Mouse (Mus musculus) kidney, postnatal 0 days (tissue): ENCODE measurements around the gene Psmd1. TPM values are rescaled to one million over a fixed set of nuclear protein-coding genes. Genes with fewer than 3 reads are reported as not detected.

Experiments
- ATAC-seq: fragments of 200-750 bp; cut with Nextera tagmentation; replicated peaks from 2 replicates; pipeline ENCODE4 v1.8.0; 2017; ENCODE audit warnings: low read depth, moderate number of reproducible peaks, moderate TSS enrichment, moderate library complexity; ENCODE audit not compliant: low FRiP score
- DNase-seq: peaks from one replicate; pipeline ENCODE4 v3.0.0-alpha.2; 2016; ENCODE audit warnings: low spot score
- H3K27ac ChIP-seq: fragments of 300-500 bp; sonication (generic); 2 replicates; pipeline ENCODE4 v1.5.1; 2014; ENCODE audit warnings: mild to moderate bottlenecking
- H3K27me3 ChIP-seq: fragments of 300-500 bp; sonication (generic); 2 replicates; pipeline ENCODE4 v1.6.1; 2014; ENCODE audit warnings: low read length, mixed read lengths; ENCODE audit not compliant: insufficient read depth
- H3K36me3 ChIP-seq: fragments of 300-500 bp; sonication (generic); 2 replicates; pipeline ENCODE4 v1.6.1; 2014; ENCODE audit warnings: low read length, mixed read lengths; ENCODE audit not compliant: insufficient read depth
- H3K4me1 ChIP-seq: fragments of 300-500 bp; sonication (generic); replicated peaks from 2 replicates; pipeline ENCODE4 v1.6.1; 2014; ENCODE audit warnings: antibody characterized with exemption, low read length, mixed read lengths; ENCODE audit not compliant: insufficient read depth
- H3K4me2 ChIP-seq: fragments of 300-500 bp; sonication (generic); 2 replicates; pipeline ENCODE4 v1.6.1; 2014; ENCODE audit warnings: mild to moderate bottlenecking, low read length, moderate library complexity, mixed read lengths
- H3K4me3 ChIP-seq: fragments of 300-500 bp; sonication (generic); replicated peaks from 2 replicates; pipeline ENCODE4 v1.5.1; 2014; ENCODE audit warnings: low read depth, low read length
- H3K9ac ChIP-seq: fragments of 300-500 bp; sonication (generic); 2 replicates; pipeline ENCODE4 v1.6.1; 2014; ENCODE audit warnings: low read depth, low read length
- H3K9me3 ChIP-seq: fragments of 300-500 bp; sonication (generic); replicated peaks from 2 replicates; pipeline ENCODE4 v1.6.1; 2016; ENCODE audit warnings: low read length, inconsistent platforms, mixed read lengths
- CTCF ChIP-seq: IDR thresholded peaks from 2 replicates; pipeline ENCODE4 v1.5.1; 2016; ENCODE audit warnings: antibody characterized with exemption, low read depth, mild to moderate bottlenecking, moderate library complexity
- WGBS: fragments of 180-500 bp; shearing (Covaris S2); extraction: QIAGEN DNeasy Blood & Tissue Kit; methylation state at CpG from one replicate; pipeline ENCODE4 v1.1.7; 2014; 5-methylcytosine and 5-hydroxymethylcytosine counted together
- polyA plus RNA-seq: library from polyadenylated mRNA; unstranded; fragments of >200 nt; fragmentation: Nextera tagmentation; extraction: Ambion mirVana; gene quantifications from 2 replicates; pipeline ENCODE4 v1.2.1, GENCODE M21; 2015

Psmd1 gene
- polyA plus RNA-seq, 1 experiment from 2014 or later: 123 TPM

- Histone ChIP-seq H3K4me1 (peaks cover 9% of the 10 kb centered on the region; the same call in 1 of the 2 replicates), H3K27ac (no peak within 1 kb of the TSS), H3K4me3 (peak within 1 kb of the TSS; percentile 49), H3K36me3 (no peaks in the 10 kb centered on the region), H3K9ac (peak within 1 kb of the TSS; percentile 58), H3K27me3 (peaks cover 8% of the 10 kb centered on the region; the same call in 1 of the 2 replicates), H3K9me3 (no peaks in the 10 kb centered on the region), H3K4me2 (peak within 1 kb of the TSS; percentile 98)
- ATAC-seq: peak; percentile 71
- peak; percentile 27 for DNase-seq
- TF ChIP-seq CTCF: no peak
- WGBS: under 1% methylated on average over 102 of the region's 110 CpGs
Measured at GRCm38 (mm10) chr1:86045848-86046805, 18.1 kb upstream of the Psmd1 start, which contains the start of gene 2810459M11Rik. Gene 2810459M11Rik (plus strand): TSS chr1:86045863.

GRCm38 (mm10) chr1:86046833-86047563 lies 17.2 kb upstream of the Psmd1 start:
- peak; percentile 6 for DNase-seq
- TF ChIP-seq CTCF: no peak

GRCm38 (mm10) chr1:86048231-86048630 lies 16.0 kb upstream of the Psmd1 start:
- Histone ChIP-seq H3K27ac (no peak overlapping the region), H3K4me2 (no peak overlapping the region), H3K4me3 (no peak overlapping the region), H3K36me3 (no peaks in the 10 kb centered on the region), H3K9me3 (no peaks in the 10 kb centered on the region), H3K4me1 (peaks cover 9% of the 10 kb centered on the region; the same call in 1 of the 2 replicates), H3K27me3 (peaks cover 8% of the 10 kb centered on the region; the same call in 1 of the 2 replicates), H3K9ac (no peak overlapping the region)
- TF ChIP-seq CTCF: no peak
- 87% methylated on average over 4 of the region's 4 CpGs for WGBS
- DNase-seq (no peak), ATAC-seq (no peak)

More at GRCm38 (mm10) chr1:86046833-86047563, 17.2 kb upstream of the Psmd1 start:
- no peaks in the 10 kb centered on the region for H3K9me3 ChIP-seq
- peak overlapping the region; percentile 49; the same call in 1 of the 2 replicates for H3K4me3 ChIP-seq
- H3K36me3 ChIP-seq: no peaks in the 10 kb centered on the region
- H3K9ac ChIP-seq: 0 out of 2 replicates have a peak overlapping the region, but pooled peaks have one; percentile 58
- H3K4me1 ChIP-seq: peaks cover 9% of the 10 kb centered on the region; the same call in 1 of the 2 replicates
- no peak for ATAC-seq
- no peak overlapping the region for H3K27ac ChIP-seq
- H3K4me2 ChIP-seq: peak overlapping the region; percentile 98
- WGBS: 12% methylated on average over 24 of the region's 24 CpGs
- H3K27me3 ChIP-seq: peaks cover 8% of the 10 kb centered on the region; the same call in 1 of the 2 replicates

- Histone ChIP-seq H3K27me3 (peaks cover 8% of the 10 kb centered on the region; the same call in 1 of the 2 replicates), H3K4me2 (no peak overlapping the region), H3K4me1 (peaks cover 9% of the 10 kb centered on the region; the same call in 1 of the 2 replicates), H3K9ac (no peak overlapping the region), H3K4me3 (no peak overlapping the region), H3K27ac (no peak overlapping the region), H3K9me3 (no peaks in the 10 kb centered on the region), H3K36me3 (no peaks in the 10 kb centered on the region)
- TF ChIP-seq CTCF: no peak
- ATAC-seq (no peak), DNase-seq (no peak)
- WGBS: 90% methylated on average over 3 of the region's 3 CpGs
Measured at GRCm38 (mm10) chr1:86048744-86049143, 15.4 kb upstream of the Psmd1 start.

- Histone ChIP-seq H3K27me3 (no peaks in the 10 kb centered on the region), H3K9ac (no peak overlapping the region), H3K9me3 (no peaks in the 10 kb centered on the region), H3K4me1 (no peaks in the 10 kb centered on the region), H3K36me3 (no peaks in the 10 kb centered on the region), H3K4me2 (no peak overlapping the region), H3K4me3 (no peak overlapping the region), H3K27ac (no peak overlapping the region)
- no peak for ATAC-seq
- WGBS: 80% methylated on average over 12 of the region's 12 CpGs
- DNase-seq: no peak
- TF ChIP-seq CTCF: no peak
Measured at GRCm38 (mm10) chr1:86053198-86053921, 10.8 kb upstream of the Psmd1 start.

- Histone ChIP-seq H3K4me3 (no peak overlapping the region), H3K27ac (no peak overlapping the region), H3K4me2 (no peak overlapping the region), H3K9me3 (no peaks in the 10 kb centered on the region), H3K4me1 (no peaks in the 10 kb centered on the region), H3K9ac (no peak overlapping the region), H3K36me3 (no peaks in the 10 kb centered on the region), H3K27me3 (no peaks in the 10 kb centered on the region)
- ATAC-seq (no peak), DNase-seq (no peak)
- TF ChIP-seq CTCF: no peak
- WGBS: 50% methylated on average over 3 of the region's 3 CpGs
Measured at GRCm38 (mm10) chr1:86054943-86055342, 9.2 kb upstream of the Psmd1 start.
